Comparison of ENCODE assay signal across 8 mouse cellular contexts in genomic region chr14:79451681-79452590, GRCm38 (mm10). TPM values are rescaled to one million over a fixed set of nuclear protein-coding genes. Genes with fewer than 3 reads are reported as not detected.
DNase-seq lines count a peak whose midpoint lies in the region; ATAC-seq and TF ChIP-seq lines count a peak whose summit lies in the region.
"Not testable (repeated sequence)": the region's sequence is repeated elsewhere in the genome, so short reads cannot be mapped to it uniquely, and the experiment has no call there.

Gene Kbtbd6, plus strand, starts transcription at chr14:79451835.

- not testable (repeated sequence) for H3K9ac ChIP-seq in CH12.LX (ENCODE audit: insufficient read depth, low read depth)
- peak within 1 kb of the TSS; percentile 51 for H3K9ac ChIP-seq in forebrain, embryonic 11.5 days (ENCODE audit: low read length)
- peak within 1 kb of the TSS; percentile 63 for H3K9ac ChIP-seq in heart, embryonic 15.5 days
- H3K9ac ChIP-seq in liver, embryonic 12.5 days = peak within 1 kb of the TSS; percentile 76

- dilution Hi-C loops in CH12.LX (cut with MboI; ENCODE audit: extremely low pct_ligation_motif_present, extremely low pct_unique_long_range_greater_than_20kb, low sequenced_read_pairs) = not testable (repeated sequence)

- H3K4me3 ChIP-seq in CH12.LX (replicated peaks in 1 of 3; ENCODE audit: low read depth in 2 of 3, low read length in 2 of 3, poor library complexity in 1 of 3) = not testable (repeated sequence)
- peak within 1 kb of the TSS; percentile 33 for H3K4me3 ChIP-seq in forebrain, embryonic 11.5 days (ENCODE audit: low read depth, low read length)
- H3K4me3 ChIP-seq in heart, embryonic 15.5 days = peak within 1 kb of the TSS; percentile 72
- peak within 1 kb of the TSS; percentile 65 for H3K4me3 ChIP-seq in liver, embryonic 12.5 days

- not testable (repeated sequence) for TF ChIP-seq CTCF in CH12.LX (conservative IDR thresholded peaks at IDR 0.05 in 1 of 2, IDR thresholded peaks at IDR 0.05 in 1 of 2; ENCODE audit: low read depth in 2 of 2, low read length in 2 of 2)

- WGBS in forebrain, embryonic 11.5 days = 13% methylated on average over 39 of the region's 89 CpGs
- 15% methylated on average over 48 of the region's 89 CpGs for WGBS in heart, embryonic 15.5 days
- 25% methylated on average over 46 of the region's 89 CpGs for WGBS in liver, embryonic 12.5 days (ENCODE audit: insufficient replicate concordance)

- not testable (repeated sequence) for H3K9me3 ChIP-seq in CH12.LX (replicated peaks; ENCODE audit: low read length); forebrain, embryonic 11.5 days (ENCODE audit: control insufficient read depth, low read length); heart, embryonic 15.5 days (replicated peaks); liver, embryonic 12.5 days (replicated peaks)

- H3K79me2 ChIP-seq in CH12.LX (replicated peaks; ENCODE audit: control insufficient read depth, extremely low read depth, insufficient read depth, poor library complexity, severe bottlenecking) = not testable (repeated sequence)

- TF ChIP-seq POLR2A in CH12.LX (IDR thresholded peaks at IDR 0.05; ENCODE audit: low read depth, low read length) = not testable (repeated sequence)

- H3K27me3 ChIP-seq in CH12.LX (replicated peaks); forebrain, embryonic 11.5 days (ENCODE audit: control insufficient read depth, insufficient read depth, low read length); heart, embryonic 15.5 days; liver, embryonic 12.5 days (replicated peaks); splenic B cell, adult 2 months (ENCODE audit: control insufficient read depth, insufficient read depth, low read length, poor library complexity, severe bottlenecking): not testable (repeated sequence)

- not testable (repeated sequence) for TF ChIP-seq EP300 in CH12.LX (IDR thresholded peaks at IDR 0.05; ENCODE audit: low read length)

- not testable (repeated sequence) for TF ChIP-seq RAD21 in CH12.LX (IDR thresholded peaks at IDR 0.05; ENCODE audit: low read depth, low read length)

- H3K4me2 ChIP-seq in CH12.LX (ENCODE audit: insufficient read depth, low read depth, poor library complexity, severe bottlenecking) = not testable (repeated sequence)
- H3K4me2 ChIP-seq in forebrain, embryonic 11.5 days (ENCODE audit: low read depth, low read length, severe bottlenecking) = peak within 1 kb of the TSS; percentile 59
- H3K4me2 ChIP-seq in heart, embryonic 15.5 days = peak within 1 kb of the TSS; percentile 86
- H3K4me2 ChIP-seq in liver, embryonic 12.5 days = peak within 1 kb of the TSS; percentile 78

- H3K4me1 ChIP-seq in CH12.LX (ENCODE audit: control insufficient read depth in 1 of 2, insufficient read depth in 2 of 2); forebrain, embryonic 11.5 days (replicated peaks; ENCODE audit: control insufficient read depth, insufficient read depth, low read length); heart, embryonic 15.5 days (replicated peaks): not testable (repeated sequence)
- H3K4me1 ChIP-seq in liver, embryonic 12.5 days = peaks cover 35% of the 10 kb centered on the region

- H3K36me3 ChIP-seq in CH12.LX (replicated peaks in 1 of 2; ENCODE audit: control insufficient read depth in 1 of 2, insufficient read depth in 1 of 2, low read length in 1 of 2); forebrain, embryonic 11.5 days (ENCODE audit: control insufficient read depth, insufficient read depth, low read length); heart, embryonic 15.5 days; liver, embryonic 12.5 days; splenic B cell, adult 2 months (ENCODE audit: control insufficient read depth, insufficient read depth, low read length, poor library complexity, severe bottlenecking): not testable (repeated sequence)

- not testable (repeated sequence) for H3K27ac ChIP-seq in CH12.LX (ENCODE audit: insufficient read depth, low read depth); forebrain, embryonic 11.5 days (ENCODE audit: low read depth, low read length)
- H3K27ac ChIP-seq in heart, embryonic 15.5 days = peak within 1 kb of the TSS; percentile 65
- peak within 1 kb of the TSS; percentile 95 for H3K27ac ChIP-seq in liver, embryonic 12.5 days

- DNase-seq in CH12.LX (ENCODE audit: extremely low read depth) = peak; percentile 15
- DNase-seq in c-Kit-positive CD71-positive TER-119-positive erythroid progenitor cells, embryonic 14.5 days (ENCODE audit: low spot score) = peak; percentile 91
- DNase-seq in forebrain, embryonic 11.5 days (ENCODE audit: low spot score) = peak; percentile 88
- peak; percentile 86 for DNase-seq in kidney, postnatal 14 days
- DNase-seq in naive thymus-derived CD4-positive, alpha-beta T cell, adult 2 months (ENCODE audit: low read depth) = peak; percentile 89
- peak; percentile 89 for DNase-seq in splenic B cell, adult 2 months (ENCODE audit: low read depth, low spot score)

- ATAC-seq in forebrain, embryonic 11.5 days (replicated peaks; ENCODE audit: low FRiP score) = peak; percentile 90
- peak; percentile 85 for ATAC-seq in heart, embryonic 15.5 days (replicated peaks; ENCODE audit: insufficient number of reproducible peaks, insufficient read depth, low FRiP score, low read depth)
- peak; percentile 93 for ATAC-seq in liver, embryonic 12.5 days

- in situ Hi-C loops in CH12.LX (cut with MboI; ENCODE audit: low pct_ligation_motif_present, low pct_unique_long_range_greater_than_20kb, low sequenced_read_pairs) = not testable (repeated sequence)

TF ChIP-seq in CH12.LX, 34 proteins besides CTCF, POLR2A, EP300 and RAD21:
- 0 out of 2 replicates have a peak, but pooled peaks have one; percentile 25 for TF ChIP-seq E2F4 (IDR thresholded peaks at IDR 0.05; ENCODE audit: insufficient replicate concordance, low read depth, low read length)
- TF ChIP-seq HCFC1 (IDR thresholded peaks at IDR 0.05; ENCODE audit: low read depth, low read length) = peak; percentile 80

RNA-seq across cellular contexts. Expression of gene Kbtbd6, which starts in this region (rescaled TPM):
- total RNA-seq in CH12.LX (2012; rRNA removed) (0.13 TPM in 1 of 2 replicates, not detected in the other), CH12.LX (2014; rRNA removed) (0.12 and 0.15 TPM in 2 replicates)
- 0.10 TPM in 1 of 2 replicates, not detected in the other for polyA plus RNA-seq in CH12.LX (2012; ENCODE audit: insufficient read length, low read depth)
- 7.9 and 8.1 TPM in 2 replicates for polyA plus RNA-seq in forebrain, embryonic 11.5 days (2014; fragmentation: Nextera tagmentation; extraction: Ambion mirVana)
- 1.6 and 2.0 TPM in 2 replicates for polyA plus RNA-seq in heart, embryonic 15.5 days (2015; fragmentation: Nextera tagmentation; extraction: Ambion mirVana)
- 3.9 TPM in 2 replicates for polyA plus RNA-seq in liver, embryonic 12.5 days (2016; fragmentation: Nextera tagmentation; extraction: Ambion mirVana)

Comparison
In these comparisons a context has a peak if more than half of its experiments do, and no peak if none do; other contexts are left out.
1. Peak in DNase-seq in CH12.LX; RNA of the gene not detected or under 1 TPM.
2. DNase-seq: peak in every context shown above with its lines; median percentile 91 in c-Kit-positive CD71-positive TER-119-positive erythroid progenitor cells, embryonic 14.5 days; 89 in naive thymus-derived CD4-positive, alpha-beta T cell, adult 2 months; 89 in splenic B cell, adult 2 months; 88 in forebrain, embryonic 11.5 days; 86 in kidney, postnatal 14 days; 15 in CH12.LX.